Mouse (Mus musculus) adrenal gland, adult (tissue): ENCODE measurements around the gene Agl.
"Not testable (repeated sequence)": the region's sequence is repeated elsewhere in the genome, so short reads cannot be mapped to it uniquely, and the experiment has no call there.

Experiments used
- DNase-seq, 2 experiments: peaks; one replicate each; pipeline ENCODE4 v3.0.0; 2022 to 2023; ENCODE audit warnings: low spot score in 1 of 2; ENCODE audit not compliant: inconsistent age in 2 of 2

The Agl gene

GRCm38 (mm10) chr3:116816674-116817215 lies 8.8 kb upstream of the Agl start:
- DNase-seq, result no peak

DNA sequence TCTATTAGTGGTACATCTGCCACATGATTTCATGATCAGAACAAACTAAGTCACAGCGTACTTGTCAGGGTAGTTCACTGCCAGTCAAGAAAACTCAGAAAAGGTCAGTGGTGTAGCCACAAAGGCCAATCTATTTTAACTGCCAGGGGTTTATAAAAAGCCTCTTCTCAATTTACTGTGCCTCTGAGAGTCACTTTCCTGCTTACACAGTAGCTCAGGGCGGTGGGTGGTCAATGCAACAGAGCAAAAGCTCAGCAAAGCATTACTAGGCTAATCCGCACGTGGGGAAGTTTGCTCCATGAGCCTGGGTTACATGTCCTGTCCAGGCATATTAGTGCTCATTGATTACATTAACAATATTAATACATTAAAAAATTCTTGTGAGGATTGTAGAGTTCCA lies 8.0 kb upstream of the Agl start:
- no peak for DNase-seq

DNA sequence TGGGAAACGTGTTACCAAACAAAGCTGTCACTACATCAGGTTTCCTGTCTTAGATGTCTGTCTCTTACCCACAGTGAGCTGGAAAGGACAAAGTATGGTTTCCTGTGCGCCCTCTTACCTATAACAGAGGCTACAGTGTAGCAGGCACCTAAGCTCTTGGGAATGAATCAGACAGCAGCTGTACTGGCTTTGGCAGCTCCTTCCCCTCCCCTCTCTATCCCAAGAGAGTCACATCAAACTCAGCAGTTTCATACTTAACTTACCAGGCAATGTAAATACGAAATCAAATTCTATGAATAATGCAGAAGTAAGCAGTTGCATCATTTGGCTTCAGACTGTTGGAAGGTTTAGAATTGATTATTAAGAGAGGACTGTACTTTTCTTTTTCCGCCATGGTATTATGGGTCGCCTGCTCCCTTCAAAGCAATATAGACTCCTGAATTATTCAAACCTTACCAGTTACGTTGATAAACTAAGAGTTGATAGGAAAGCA lies 7.4 kb upstream of the Agl start:
- DNase-seq, result no peak

GRCm38 (mm10) chr3:116812946-116813345 lies 5.0 kb upstream of the Agl start:
- no peak for DNase-seq

- DNase-seq, result not testable (repeated sequence)
Observed at GRCm38 (mm10) chr3:116810351-116810750, 2.4 kb upstream of the Agl start.

DNA sequence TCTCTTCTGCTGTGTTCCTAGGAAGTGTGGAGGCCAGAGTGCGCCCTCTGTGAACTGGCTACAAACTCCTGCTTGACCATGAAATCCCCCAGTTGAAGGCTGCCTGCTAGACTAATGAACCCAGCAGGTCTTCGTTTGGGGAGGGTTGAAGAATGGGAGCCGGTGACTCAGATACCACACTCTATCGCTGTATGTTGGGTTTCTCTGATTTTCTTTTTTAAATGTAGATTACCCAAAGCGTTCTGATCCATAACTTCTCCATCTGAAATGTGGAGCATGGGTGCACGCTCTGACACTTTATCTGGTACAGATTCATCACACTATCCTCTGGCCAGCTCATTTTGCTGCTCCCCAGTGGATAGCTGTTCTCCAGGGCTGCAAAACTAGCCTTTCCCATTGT lies 1.3 kb upstream of the Agl start:
- peak in 1 of 2 experiments; percentile 33 for DNase-seq

DNA sequence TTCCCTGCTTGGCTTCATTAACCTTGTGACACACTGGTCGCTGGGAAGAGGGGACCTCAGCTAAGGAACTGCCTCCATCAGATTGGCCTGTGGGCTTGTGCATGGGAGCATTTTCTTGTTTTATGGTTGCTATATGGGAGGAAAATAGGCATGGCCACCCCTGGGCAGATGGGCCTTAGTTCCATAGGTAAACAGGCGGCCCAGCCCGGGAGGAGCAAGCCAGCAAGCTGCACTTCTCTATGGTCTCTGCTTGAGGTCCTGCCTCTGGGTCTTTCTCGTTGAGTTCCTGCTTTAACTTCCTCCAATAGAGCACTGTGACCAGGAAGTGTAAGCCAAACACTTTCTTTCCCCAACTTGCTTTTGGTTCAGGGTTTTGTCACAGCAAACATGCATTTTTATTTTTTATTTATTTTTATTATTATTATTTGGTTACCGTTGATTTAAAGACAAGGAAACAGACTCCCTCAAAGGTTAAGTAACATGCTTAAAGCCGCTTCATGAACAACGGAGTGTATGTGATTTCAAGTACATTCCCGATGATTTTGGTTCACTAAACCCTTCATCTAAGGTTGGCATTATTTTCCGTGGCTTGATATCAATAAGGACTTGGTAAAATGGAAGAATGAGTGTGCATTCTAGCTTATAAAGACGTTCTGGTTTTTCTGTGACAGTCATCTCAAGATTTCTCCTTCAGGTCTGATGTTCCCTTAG lies 696 bp upstream of the Agl start:
- DNase-seq, result no peak

DNA sequence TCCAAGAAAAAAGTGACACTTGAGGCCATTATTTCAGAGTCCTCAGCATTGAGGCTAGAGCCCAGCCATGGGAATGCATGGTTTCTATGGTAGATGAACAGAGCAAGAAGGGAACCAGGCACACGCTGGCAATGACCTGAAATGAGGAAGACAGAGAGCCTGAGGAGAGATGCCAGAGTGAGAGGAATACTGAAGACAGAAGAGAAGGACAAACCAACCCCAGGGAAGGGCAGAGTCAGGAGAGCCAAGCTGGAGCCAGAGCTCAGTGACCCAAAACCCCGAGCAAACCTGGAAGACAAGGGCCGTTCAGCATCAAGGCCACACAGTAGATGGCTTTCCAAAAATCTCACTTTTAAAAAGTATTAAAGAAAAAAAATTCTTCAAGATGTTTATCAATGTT lies 2.1 kb downstream of the Agl start:
- peak in 1 of 2 experiments; percentile 51 for DNase-seq

DNA sequence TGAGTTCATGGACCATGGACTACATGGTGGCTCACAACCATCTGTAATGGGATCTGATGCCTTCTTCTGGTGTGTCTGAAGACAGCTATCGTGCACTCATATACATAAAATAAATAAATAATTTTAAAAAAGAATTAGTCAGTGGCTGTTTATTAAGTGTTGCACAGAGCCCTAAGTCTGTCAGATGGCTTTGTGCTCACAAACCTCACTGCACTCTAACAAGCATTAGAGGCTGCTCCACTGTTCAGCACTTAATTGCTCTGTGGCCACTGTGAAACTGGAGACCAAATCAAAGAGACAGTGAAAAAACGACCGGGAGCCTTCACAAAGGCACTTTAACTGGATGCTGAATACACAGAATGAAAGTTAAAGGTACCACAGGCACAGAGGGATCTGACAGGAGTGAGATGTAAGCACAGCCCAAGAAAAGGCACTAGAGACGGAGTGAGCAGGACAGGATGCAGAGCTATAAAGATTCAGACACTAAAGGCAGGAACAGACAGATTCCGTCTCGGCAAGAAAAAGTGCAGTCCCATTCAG lies 3.1 kb downstream of the Agl start:
- peak; percentile 24 to 59 for DNase-seq

GRCm38 (mm10) chr3:116801755-116802154 lies 6.2 kb downstream of the Agl start:
- DNase-seq, result no peak

DNA sequence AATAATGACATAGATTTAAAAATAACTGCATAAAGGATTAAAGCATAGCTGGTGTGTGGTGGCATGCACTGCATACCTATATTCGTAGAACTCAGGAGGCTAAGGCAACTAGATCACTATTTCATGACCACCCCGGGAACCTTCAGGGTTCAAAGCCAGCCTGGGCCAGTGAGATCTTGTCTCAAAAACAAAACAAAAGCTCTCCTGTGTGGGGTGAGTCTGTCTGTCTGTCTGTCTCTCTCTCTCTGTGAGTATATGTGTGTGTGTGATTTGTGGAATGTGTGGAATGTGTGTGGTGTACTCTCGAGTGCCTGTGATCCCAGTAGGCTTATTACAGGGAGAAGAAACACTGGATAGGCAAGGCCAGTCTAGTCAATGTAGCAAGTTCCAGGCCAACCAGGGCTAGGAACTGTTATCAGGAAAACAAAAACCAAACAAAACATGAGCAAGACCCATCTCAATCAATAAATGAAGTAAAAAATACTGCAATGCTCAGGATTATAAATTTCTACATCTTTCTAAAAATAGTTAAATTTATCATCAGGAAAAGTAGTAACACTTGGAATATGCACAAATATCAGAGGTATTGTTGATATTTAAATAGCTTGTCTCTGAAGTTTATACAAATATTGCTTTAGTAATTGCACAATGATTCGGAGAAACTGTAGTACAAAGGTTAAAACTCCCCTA lies 9.0 kb downstream of the Agl start:
- no peak for DNase-seq

DNA sequence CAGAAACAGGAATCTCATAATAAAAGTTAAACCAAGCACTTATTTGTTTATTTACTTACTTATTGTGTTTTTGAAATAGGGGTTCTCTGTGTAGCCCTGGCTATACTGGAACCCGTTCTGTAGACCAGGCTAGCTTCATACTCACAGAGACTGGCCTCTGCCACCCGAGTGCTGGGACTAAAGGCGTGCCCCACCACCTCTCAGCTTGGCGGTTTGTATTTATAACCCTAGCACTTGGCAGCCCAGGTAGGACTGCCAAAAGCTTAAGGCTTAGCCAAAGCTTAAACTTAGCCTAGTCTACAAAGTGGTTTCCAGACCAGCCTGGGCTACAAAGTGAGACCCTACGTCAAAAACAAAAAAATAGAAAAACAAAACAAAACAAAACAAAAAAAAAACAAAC lies 19.1 kb downstream of the Agl start:
- DNase-seq, result no peak

- DNase-seq, result no peak
Observed at GRCm38 (mm10) chr3:116786543-116786942, 21.4 kb downstream of the Agl start.

DNA sequence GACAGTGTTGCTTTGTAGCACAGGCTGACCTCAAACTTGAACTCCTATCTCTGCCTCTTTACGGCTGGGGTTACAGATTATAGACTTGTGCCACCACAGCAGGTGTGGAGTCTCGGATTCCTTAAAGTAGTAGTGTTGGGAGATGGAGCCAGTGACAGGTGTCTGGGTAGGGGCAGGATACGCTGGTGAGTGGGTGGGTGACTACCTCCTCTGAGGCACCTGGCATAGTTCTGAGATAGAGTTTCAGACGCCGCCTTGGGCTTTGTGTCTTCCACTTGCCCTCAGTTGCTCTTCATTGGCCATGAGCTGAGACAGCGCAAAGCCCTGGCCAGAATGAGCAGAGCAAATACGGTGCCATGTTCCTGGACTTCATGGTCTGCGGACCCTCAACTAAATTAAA lies 22.1 kb downstream of the Agl start:
- DNase-seq, result no peak

DNA sequence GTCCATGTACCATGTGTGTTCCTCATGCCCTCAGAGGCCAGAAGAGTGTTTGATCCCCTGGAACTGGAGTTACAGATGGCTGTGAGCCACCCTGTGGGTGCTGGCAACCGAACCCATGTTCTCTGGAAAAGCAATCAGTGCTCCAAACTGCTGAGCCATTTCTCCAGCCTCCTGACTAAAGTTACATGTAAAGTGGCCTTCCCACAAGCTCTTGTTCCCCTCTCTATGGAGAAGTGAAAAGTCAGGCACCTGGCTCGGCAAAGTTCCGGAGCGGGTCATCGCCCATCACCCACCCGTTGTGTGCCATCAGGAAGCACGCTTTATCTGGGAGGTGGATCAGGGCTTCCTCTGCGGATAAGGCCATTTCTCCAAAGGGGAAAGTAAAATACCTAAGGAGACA lies 23.2 kb downstream of the Agl start:
- DNase-seq, result no peak

DNA sequence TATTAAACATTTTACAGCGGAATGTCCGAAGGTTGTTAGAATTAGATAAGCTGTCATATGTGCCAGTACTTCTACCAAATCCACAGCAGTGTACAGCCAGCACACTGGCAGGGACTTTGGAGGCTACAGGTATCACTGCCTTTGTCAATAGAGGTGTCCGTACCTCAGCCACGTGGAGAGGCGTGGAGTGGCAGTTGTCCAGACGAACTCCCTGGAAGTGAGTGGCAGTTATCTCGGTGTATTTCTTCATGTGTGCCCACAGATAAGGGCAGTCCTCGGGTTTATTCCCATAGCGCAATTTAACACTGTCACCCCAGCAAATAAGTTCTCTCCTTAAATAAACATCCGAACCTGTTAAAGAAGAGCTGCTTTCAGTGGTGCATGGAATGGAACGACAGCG lies 23.7 kb downstream of the Agl start:
- no peak for DNase-seq

- no peak for DNase-seq
Observed at GRCm38 (mm10) chr3:116776961-116777360, 31.0 kb downstream of the Agl start.

GRCm38 (mm10) chr3:116773836-116774235 lies 34.1 kb downstream of the Agl start:
- DNase-seq, result no peak

GRCm38 (mm10) chr3:116771597-116771996 lies 36.4 kb downstream of the Agl start:
- DNase-seq, result no peak

DNA sequence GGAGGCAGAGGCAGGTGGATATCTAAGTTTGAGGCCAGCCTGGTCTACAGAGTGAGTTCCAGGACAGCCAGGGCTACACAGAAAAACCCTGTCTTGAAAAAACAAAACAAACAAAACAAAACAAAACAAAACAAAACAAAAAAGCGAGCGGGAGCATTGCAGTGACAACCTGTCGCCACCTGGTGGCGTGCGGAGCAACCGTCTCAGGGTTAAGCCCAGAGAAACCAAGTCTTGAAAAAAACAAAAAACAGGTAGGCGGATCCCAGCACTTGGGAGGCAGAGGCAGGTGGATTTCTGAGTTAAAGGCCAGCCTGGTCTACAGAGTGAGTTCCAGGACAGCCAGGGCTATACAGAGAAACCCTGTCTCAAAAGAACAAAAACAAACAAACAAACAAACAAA lies 41.0 kb downstream of the Agl start:
- DNase-seq, result peak in 1 of 2 experiments; percentile 46

DNA sequence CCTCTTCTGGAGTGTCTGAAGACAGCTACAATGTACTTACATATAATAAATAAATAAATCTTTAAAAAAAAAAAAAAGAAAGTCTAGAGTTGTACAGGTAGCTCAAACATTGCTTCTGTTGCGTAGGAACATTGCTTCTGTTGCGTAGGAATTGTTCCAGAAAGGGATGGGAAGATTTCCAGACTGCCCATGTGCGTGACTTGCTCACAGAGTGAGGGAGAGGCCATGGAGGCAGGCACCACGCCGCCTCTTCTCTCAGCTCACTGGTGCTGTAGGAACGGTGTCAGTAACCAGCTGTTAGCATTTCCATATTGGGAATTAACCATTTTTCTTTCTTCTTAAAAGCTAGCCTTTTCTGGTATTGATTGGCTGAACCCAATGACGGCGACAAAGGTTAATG lies 55.1 kb downstream of the Agl start:
- no peak for DNase-seq
